Mouse (Mus musculus): ENCODE measurements around the gene Gm13103.
"Not testable (repeated sequence)": the region's sequence is repeated elsewhere in the genome, so short reads cannot be mapped to it uniquely, and the experiment has no call there.

- TF ChIP-seq POLR2A (IDR thresholded peaks at IDR 0.05; ENCODE audit: control insufficient read depth, low read depth, low read length); CTCF (IDR thresholded peaks at IDR 0.05; ENCODE audit: control insufficient read depth, insufficient read depth, insufficient replicate concordance, low read depth, low read length): not testable (repeated sequence)
Observed at GRCm38 (mm10) chr4:143894406-143894805, 48.1 kb downstream of the Gm13103 start.

Data from testis, adult 2 months (tissue).